Mouse (Mus musculus) ovary, adult 18-20 months (tissue): ENCODE measurements around the gene Fam133b.
"Not testable (repeated sequence)": the region's sequence is repeated elsewhere in the genome, so short reads cannot be mapped to it uniquely, and the experiment has no call there.

Experiments used
- DNase-seq: peaks from one replicate; pipeline ENCODE4 v3.0.0; 2022; ENCODE audit warnings: low spot score, mixed read lengths

The Fam133b gene

GRCm38 (mm10) chr5:3600298-3600697 lies 56.7 kb downstream of the Fam133b start:
- no peak for DNase-seq

GRCm38 (mm10) chr5:3600790-3601189 lies 57.2 kb downstream of the Fam133b start:
- DNase-seq = no peak

GRCm38 (mm10) chr5:3607114-3607513 lies 63.5 kb downstream of the Fam133b start:
- no peak for DNase-seq

GRCm38 (mm10) chr5:3609241-3609640 lies 65.6 kb downstream of the Fam133b start:
- peak; percentile 57 for DNase-seq

- DNase-seq = not testable (repeated sequence)
These were observed 68.2 kb downstream of the Fam133b start for GRCm38 (mm10) chr5:3611835-3612234.
